Mouse (Mus musculus) thymus, adult 2 months (tissue): Measurements from ENCODE around the gene Nme4.

Experiments used
- CTCF ChIP-seq: fragments of 200-500 bp; IDR thresholded peaks from 2 replicates; pipeline ENCODE4 v1.5.1; 2012; ENCODE audit warnings: mild to moderate bottlenecking, control low read depth, low read length, moderate library complexity, borderline replicate concordance; ENCODE audit not compliant: control insufficient read depth, poor library complexity, insufficient read depth; ENCODE audit errors: extremely low read depth
- POLR2A ChIP-seq: fragments of 200-500 bp; IDR thresholded peaks from 2 replicates; pipeline ENCODE4 v1.6.1; 2012; ENCODE audit warnings: mild to moderate bottlenecking, low read length, control low read depth, moderate library complexity; ENCODE audit not compliant: control insufficient read depth, poor library complexity, insufficient read depth; ENCODE audit errors: extremely low read depth

DNA sequence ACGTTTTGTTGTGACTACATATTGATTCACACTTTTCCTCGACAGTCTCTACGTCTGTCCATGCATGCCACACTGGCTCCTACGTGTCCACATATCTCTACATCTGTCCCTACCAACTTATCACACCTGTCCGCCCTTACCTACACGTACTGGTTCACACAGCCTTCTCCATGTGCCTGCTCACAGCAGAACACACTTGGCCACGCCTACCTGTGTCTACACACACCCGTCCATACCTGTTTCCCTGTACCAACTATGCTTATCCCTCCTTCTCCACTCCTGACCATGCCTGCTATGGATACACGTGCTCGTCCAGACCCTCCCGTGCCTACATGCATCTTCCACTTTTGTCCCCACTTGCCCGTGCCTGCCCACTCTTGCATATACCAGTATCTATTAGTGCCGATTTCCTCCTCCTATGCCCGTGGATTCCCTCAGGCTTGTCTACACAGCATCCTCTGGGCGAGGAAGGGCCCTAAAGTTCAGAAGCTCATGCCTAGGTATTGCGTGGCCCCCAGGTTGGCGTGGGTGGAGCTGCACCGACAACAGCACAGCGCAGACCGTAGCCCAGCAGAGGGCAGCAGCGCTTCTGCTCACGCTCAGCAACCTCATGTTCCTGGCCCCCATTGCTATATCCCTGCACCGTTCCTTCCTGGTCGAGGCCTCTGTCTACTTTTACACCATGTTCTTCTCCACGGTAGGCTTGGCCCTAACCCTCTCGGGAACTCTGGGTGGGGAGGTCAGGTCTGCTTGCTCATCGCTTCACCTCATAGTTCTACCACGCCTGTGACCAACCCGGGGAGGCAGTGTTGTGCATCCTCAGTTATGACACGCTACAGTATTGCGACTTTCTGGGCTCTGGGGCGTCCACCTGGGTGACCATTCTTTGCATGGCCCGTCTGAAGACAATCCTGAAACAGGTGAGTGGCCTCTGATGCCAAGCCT, 24.6 kb upstream of the Nme4 start:
- TF ChIP-seq CTCF (peak; percentile 89), POLR2A (no peak)
